In genomic region chr11:98941341-98941825, GRCm38 (mm10) we compare ENCODE assay signal across 8 mouse cellular contexts. TPM values are rescaled to one million over a fixed set of nuclear protein-coding genes. Genes with fewer than 3 reads are reported as not detected.
A peak's percentile ranks its signal among the peaks of the same experiment; 100 is the strongest.
DNase-seq lines count a peak whose midpoint lies in the region; ATAC-seq lines count a peak whose summit lies in the region.

No protein-coding gene starts in this region.

- no peak for ATAC-seq in kidney, embryonic 15.5 days (replicated peaks; ENCODE audit: low FRiP score)
- peak; percentile 14 for ATAC-seq in lung, embryonic 16.5 days (ENCODE audit: low read depth)
- ATAC-seq in monocyte, adult 5-6 weeks (replicated peaks; ENCODE audit: insufficient number of reproducible peaks, low FRiP score, low TSS enrichment, poor library complexity, severe bottlenecking): no peak

- peak overlapping the region; percentile 97 for H3K27ac ChIP-seq in heart, embryonic 10.5 days
- H3K27ac ChIP-seq in kidney, embryonic 15.5 days: peak overlapping the region; percentile 98
- peak overlapping the region; percentile 98 for H3K27ac ChIP-seq in lung, embryonic 16.5 days (ENCODE audit: low read length)

- peak overlapping the region; percentile 86 for H3K4me2 ChIP-seq in kidney, embryonic 15.5 days
- peak overlapping the region; percentile 83 for H3K4me2 ChIP-seq in lung, embryonic 16.5 days (ENCODE audit: low read depth, low read length)

- peak overlapping the region; percentile 53 for H3K9ac ChIP-seq in kidney, embryonic 15.5 days
- peak overlapping the region; percentile 69 for H3K9ac ChIP-seq in lung, embryonic 16.5 days (ENCODE audit: low read length)

- H3K36me3 ChIP-seq in heart, embryonic 10.5 days: 0 out of 2 replicates have a peak, but pooled peaks cover 4% of the 10 kb centered on the region
- no peaks in the 10 kb centered on the region for H3K36me3 ChIP-seq in kidney, embryonic 15.5 days
- H3K36me3 ChIP-seq in lung, embryonic 16.5 days (ENCODE audit: control insufficient read depth, insufficient read depth, low read length): no peaks in the 10 kb centered on the region

- H3K9me3 ChIP-seq in heart, embryonic 10.5 days: no peaks in the 10 kb centered on the region
- no peaks in the 10 kb centered on the region for H3K9me3 ChIP-seq in kidney, embryonic 15.5 days (replicated peaks)
- no peaks in the 10 kb centered on the region for H3K9me3 ChIP-seq in lung, embryonic 16.5 days (ENCODE audit: control insufficient read depth, low read length)

- DNase-seq in retina, postnatal 1 day: peak; percentile 66
- DNase-seq in retina, embryonic 14.5 days (ENCODE audit: low spot score): no peak
- DNase-seq in cerebellum, adult 11-12 months: peak; percentile 82
- DNase-seq in heart, embryonic 10.5 days (ENCODE audit: low spot score): no peak
- peak; percentile 82 for DNase-seq in testis, postnatal 10 days (ENCODE audit: low spot score)

- H3K4me1 ChIP-seq in heart, embryonic 10.5 days: peaks cover 99% of the 10 kb centered on the region
- peaks cover 94% of the 10 kb centered on the region for H3K4me1 ChIP-seq in kidney, embryonic 15.5 days
- peaks cover 83% of the 10 kb centered on the region for H3K4me1 ChIP-seq in lung, embryonic 16.5 days (replicated peaks; ENCODE audit: control insufficient read depth, insufficient read depth, low read length)

- H3K27me3 ChIP-seq in heart, embryonic 10.5 days (ENCODE audit: insufficient read depth, poor library complexity, severe bottlenecking): no peaks in the 10 kb centered on the region
- no peaks in the 10 kb centered on the region for H3K27me3 ChIP-seq in kidney, embryonic 15.5 days
- no peaks in the 10 kb centered on the region for H3K27me3 ChIP-seq in lung, embryonic 16.5 days (ENCODE audit: control insufficient read depth, insufficient read depth, low read depth, low read length)

- WGBS in heart, embryonic 10.5 days: 3% methylated on average over 12 of the region's 12 CpGs
- WGBS in kidney, embryonic 15.5 days: 1% methylated on average over 12 of the region's 12 CpGs
- 3% methylated on average over 12 of the region's 12 CpGs for WGBS in lung, embryonic 16.5 days

- peak overlapping the region; percentile 75 for H3K4me3 ChIP-seq in heart, embryonic 10.5 days
- peak overlapping the region; percentile 75 for H3K4me3 ChIP-seq in kidney, embryonic 15.5 days (replicated peaks)
- peak overlapping the region; percentile 72 for H3K4me3 ChIP-seq in lung, embryonic 16.5 days (ENCODE audit: low read length)

RNA-seq across cellular contexts. Expression of gene Rara, which starts 13.8 kb away (rescaled TPM):
- polyA plus RNA-seq in heart, embryonic 10.5 days (2016; fragmentation: Nextera tagmentation; extraction: Ambion mirVana): 30.4 and 36.9 TPM in 2 replicates
- polyA plus RNA-seq in kidney, embryonic 15.5 days (2015; fragmentation: Nextera tagmentation; extraction: Ambion mirVana): 29.3 and 32.1 TPM in 2 replicates
- polyA plus RNA-seq in lung, embryonic 16.5 days (2015; fragmentation: Nextera tagmentation; extraction: Ambion mirVana): 35.4 and 37.2 TPM in 2 replicates
- total RNA-seq in monocyte, adult 5-6 weeks (2017): 61.0 to 76.9 TPM (median 62.9 TPM) in 3 replicates

RNA-seq across cellular contexts. Expression of gene Cdc6, which starts 33.8 kb away (rescaled TPM):
- 39.3 and 47.7 TPM in 2 replicates for polyA plus RNA-seq in heart, embryonic 10.5 days (2016; fragmentation: Nextera tagmentation; extraction: Ambion mirVana)
- polyA plus RNA-seq in kidney, embryonic 15.5 days (2015; fragmentation: Nextera tagmentation; extraction: Ambion mirVana): 36.3 and 39.1 TPM in 2 replicates
- 34.0 and 38.3 TPM in 2 replicates for polyA plus RNA-seq in lung, embryonic 16.5 days (2015; fragmentation: Nextera tagmentation; extraction: Ambion mirVana)
- 0.67 to 1.7 TPM (median 0.75 TPM) in 3 replicates for total RNA-seq in monocyte, adult 5-6 weeks (2017)

RNA-seq across cellular contexts. Expression of gene Gjd3, which starts 41.4 kb away (rescaled TPM):
- 1.0 and 1.1 TPM in 2 replicates for polyA plus RNA-seq in heart, embryonic 10.5 days (2016; fragmentation: Nextera tagmentation; extraction: Ambion mirVana)
- polyA plus RNA-seq in kidney, embryonic 15.5 days (2015; fragmentation: Nextera tagmentation; extraction: Ambion mirVana): 0.48 and 0.51 TPM in 2 replicates
- polyA plus RNA-seq in lung, embryonic 16.5 days (2015; fragmentation: Nextera tagmentation; extraction: Ambion mirVana): 0.31 TPM in 1 of 2 replicates, not detected in the other
- not detected in 3 replicates for total RNA-seq in monocyte, adult 5-6 weeks (2017)

Comparison
In these comparisons a context has a peak if more than half of its experiments do, and no peak if none do; other contexts are left out.
1. DNase-seq: peak in retina, postnatal 1 day (single experiment), cerebellum, adult 11-12 months (single experiment) and testis, postnatal 10 days (single experiment); none in retina, embryonic 14.5 days (single experiment) and heart, embryonic 10.5 days (single experiment).
2. Peak in every context shown above with its lines, with median percentiles within 50 percentile points of each other: H3K27ac ChIP-seq and H3K4me3 ChIP-seq.